Mouse (Mus musculus) erythroblast, embryonic 14.5 days (primary cell): ENCODE data around the gene Alg1.

Experiments used
- GATA1 ChIP-seq: IDR thresholded peaks from 2 replicates; pipeline ENCODE4 v1.6.1; 2012; ENCODE audit warnings: low read length, inconsistent platforms, mixed read lengths
- TAL1 ChIP-seq: IDR thresholded peaks from 3 replicates; pipeline ENCODE4 v1.6.1; 2012; ENCODE audit warnings: low read length, inconsistent platforms, mixed read lengths

- TF ChIP-seq GATA1, result no peak
- TF ChIP-seq TAL1, result no peak
Measured at GRCm38 (mm10) chr16:5279571-5280222, 46.3 kb downstream of the Alg1 start.
